Mouse (Mus musculus) heart, embryonic 13.5 days (tissue): ENCODE results near the gene Eif4e2. TPM values are rescaled to one million over a fixed set of nuclear protein-coding genes. Genes with fewer than 3 reads are reported as not detected.

Source experiments
- ATAC-seq: fragments of 200-750 bp; cut with Nextera tagmentation; 2 replicates; pipeline ENCODE4 v1.8.0; 2017; ENCODE audit warnings: moderate TSS enrichment; ENCODE audit not compliant: insufficient number of reproducible peaks, low FRiP score, low TSS enrichment; ENCODE audit errors: extremely low read depth
- H3K27ac ChIP-seq: fragments of 300-500 bp; sonication (generic); replicated peaks from 2 replicates; pipeline ENCODE4 v1.5.1; 2015; ENCODE audit warnings: moderate library complexity, mild to moderate bottlenecking, inconsistent platforms
- H3K27me3 ChIP-seq: fragments of 300-500 bp; sonication (generic); replicated peaks from 2 replicates; pipeline ENCODE4 v1.6.1; 2015; ENCODE audit warnings: mild to moderate bottlenecking, inconsistent platforms
- H3K36me3 ChIP-seq: fragments of 300-500 bp; sonication (generic); 2 replicates; pipeline ENCODE4 v1.6.1; 2015; ENCODE audit warnings: mild to moderate bottlenecking, inconsistent platforms
- H3K4me1 ChIP-seq: fragments of 300-500 bp; sonication (generic); 2 replicates; pipeline ENCODE4 v1.6.1; 2015; ENCODE audit warnings: inconsistent platforms
- H3K4me2 ChIP-seq: fragments of 300-500 bp; sonication (generic); 2 replicates; pipeline ENCODE4 v1.6.1; 2015; ENCODE audit warnings: inconsistent platforms, mild to moderate bottlenecking, moderate library complexity
- H3K4me3 ChIP-seq: fragments of 300-500 bp; sonication (generic); 2 replicates; pipeline ENCODE4 v1.5.1; 2015; ENCODE audit warnings: moderate library complexity, mild to moderate bottlenecking, inconsistent platforms
- H3K9ac ChIP-seq: fragments of 300-500 bp; sonication (generic); 2 replicates; pipeline ENCODE4 v1.6.1; 2015; ENCODE audit warnings: inconsistent platforms, mild to moderate bottlenecking, moderate library complexity
- H3K9me3 ChIP-seq: fragments of 300-500 bp; sonication (generic); 2 replicates; pipeline ENCODE4 v1.6.1; 2016; ENCODE audit warnings: inconsistent platforms
- WGBS: fragments of 180-500 bp; shearing (Covaris S2); methylation state at CpG from one replicate; pipeline ENCODE4 v1.1.7; 2015; ENCODE audit warnings: mixed read lengths; 5-methylcytosine and 5-hydroxymethylcytosine counted together
- polyA plus RNA-seq: library from polyadenylated mRNA; unstranded; fragments of >200 nt; fragmentation: Nextera tagmentation; extraction: Ambion mirVana; gene quantifications from 2 replicates; pipeline ENCODE4 v1.2.1, GENCODE M21; 2015

Gene Eif4e2
- polyA plus RNA-seq, 1 experiment from 2014 or later, result 120 TPM

GRCm38 (mm10) chr1:87276056-87276455, 62.3 kb downstream of the Eif4e2 start:
- no peak overlapping the region for H3K4me3 ChIP-seq
- no peak for ATAC-seq
- H3K36me3 ChIP-seq, result no peaks in the 10 kb centered on the region
- H3K9ac ChIP-seq, result no peak overlapping the region
- H3K4me1 ChIP-seq, result peaks cover 24% of the 10 kb centered on the region
- H3K27me3 ChIP-seq, result no peaks in the 10 kb centered on the region
- H3K9me3 ChIP-seq, result no peaks in the 10 kb centered on the region
- H3K4me2 ChIP-seq, result no peak overlapping the region
- H3K27ac ChIP-seq, result no peak overlapping the region
- 37% methylated on average over 2 of the region's 2 CpGs for WGBS

- no peak overlapping the region for H3K27ac ChIP-seq
- H3K4me2 ChIP-seq, result no peak overlapping the region
- whole genome bisulfite sequencing, result 77% methylated on average over 5 of the region's 5 CpGs
- no peaks in the 10 kb centered on the region for H3K27me3 ChIP-seq
- no peak overlapping the region for H3K9ac ChIP-seq
- no peak for ATAC-seq
- no peak overlapping the region for H3K4me3 ChIP-seq
- 0 out of 2 replicates have a peak, but pooled peaks cover 4% of the 10 kb centered on the region for H3K4me1 ChIP-seq
- no peaks in the 10 kb centered on the region for H3K9me3 ChIP-seq
- no peaks in the 10 kb centered on the region for H3K36me3 ChIP-seq
Observed at GRCm38 (mm10) chr1:87280281-87280680, 66.6 kb downstream of the Eif4e2 start.

GRCm38 (mm10) chr1:87281599-87282412, 68.1 kb downstream of the Eif4e2 start:
- ATAC-seq, result no peak
- 24% methylated on average over 20 of the region's 20 CpGs for WGBS
- Histone ChIP-seq H3K27ac (no peak overlapping the region), H3K36me3 (no peaks in the 10 kb centered on the region), H3K4me1 (0 out of 2 replicates have a peak, but pooled peaks cover 4% of the 10 kb centered on the region), H3K4me2 (peak overlapping the region; percentile 47), H3K9ac (peak overlapping the region; percentile 59), H3K9me3 (no peaks in the 10 kb centered on the region), H3K4me3 (peak overlapping the region; percentile 20; the same call in 1 of the 2 replicates), H3K27me3 (no peaks in the 10 kb centered on the region)

GRCm38 (mm10) chr1:87282413-87282788, 68.7 kb downstream of the Eif4e2 start:
- Histone ChIP-seq H3K4me3 (no peak overlapping the region), H3K9ac (no peak overlapping the region), H3K4me2 (no peak overlapping the region), H3K36me3 (no peaks in the 10 kb centered on the region), H3K27me3 (no peaks in the 10 kb centered on the region), H3K4me1 (0 out of 2 replicates have a peak, but pooled peaks cover 4% of the 10 kb centered on the region), H3K9me3 (no peaks in the 10 kb centered on the region), H3K27ac (no peak overlapping the region)
- no peak for ATAC-seq
- WGBS, result 68% methylated on average over 6 of the region's 6 CpGs

- Histone ChIP-seq H3K4me1 (0 out of 2 replicates have a peak, but pooled peaks cover 4% of the 10 kb centered on the region), H3K27ac (no peak overlapping the region), H3K9me3 (no peaks in the 10 kb centered on the region), H3K4me3 (no peak overlapping the region), H3K4me2 (no peak overlapping the region), H3K36me3 (no peaks in the 10 kb centered on the region), H3K27me3 (no peaks in the 10 kb centered on the region), H3K9ac (no peak overlapping the region)
- ATAC-seq, result no peak
- 76% methylated on average over 10 of the region's 10 CpGs for WGBS
Observed at GRCm38 (mm10) chr1:87283410-87283960, 69.8 kb downstream of the Eif4e2 start.

- Histone ChIP-seq H3K9ac (no peak overlapping the region), H3K4me2 (no peak overlapping the region), H3K9me3 (no peaks in the 10 kb centered on the region), H3K27me3 (no peaks in the 10 kb centered on the region), H3K27ac (no peak overlapping the region), H3K36me3 (no peaks in the 10 kb centered on the region), H3K4me3 (no peak overlapping the region), H3K4me1 (0 out of 2 replicates have a peak, but pooled peaks cover under 1% of the 10 kb centered on the region)
- ATAC-seq, result no peak
- 62% methylated on average over 2 of the region's 2 CpGs for WGBS
Observed at GRCm38 (mm10) chr1:87287105-87287504, 73.4 kb downstream of the Eif4e2 start.

Other genes starting within 250 kb of the Eif4e2 start
- gene Alppl2, start 124.0 kb upstream of the Eif4e2 start, polyA plus RNA-seq, result not detected in 2 replicates
- gene Alpi, start 112.3 kb upstream of the Eif4e2 start, polyA plus RNA-seq, result not detected in 2 replicates
- gene Akp3, start 88.9 kb upstream of the Eif4e2 start, polyA plus RNA-seq, result not detected in 2 replicates
- 0.79 and 1.0 TPM in 2 replicates for gene Ecel1, start 57.4 kb upstream of the Eif4e2 start, polyA plus RNA-seq
- gene Prss56, start 30.6 kb upstream of the Eif4e2 start, polyA plus RNA-seq, result 0.11 TPM in 1 of 2 replicates, not detected in the other
- gene Chrnd, start 23.3 kb upstream of the Eif4e2 start, polyA plus RNA-seq, result not detected in 2 replicates
- gene Chrng, start 9.3 kb upstream of the Eif4e2 start, polyA plus RNA-seq, result 0.67 and 1.2 TPM in 2 replicates
- gene Efhd1, start 50.4 kb downstream of the Eif4e2 start, polyA plus RNA-seq, result 0.14 and 0.29 TPM in 2 replicates
- gene Gigyf2, start 113.1 kb downstream of the Eif4e2 start, polyA plus RNA-seq, result 27.7 and 30.1 TPM in 2 replicates
- gene Kcnj13, start 180.8 kb downstream of the Eif4e2 start, polyA plus RNA-seq, result 0.24 and 0.29 TPM in 2 replicates